Mouse (Mus musculus) kidney, postnatal 10 days (tissue): ENCODE data around the gene Hus1b.

Experiments
- DNase-seq: peaks from one replicate; pipeline ENCODE4 v3.0.0; 2021; ENCODE audit warnings: mixed read lengths

Gene Hus1b

GRCm38 (mm10) chr13:30947540-30947939 is at the start of gene Hus1b:
Gene Hus1b (minus strand): TSS chr13:30947759.
- no peak for DNase-seq

GRCm38 (mm10) chr13:30994249-30994858 is 46.8 kb upstream of the Hus1b start:
- DNase-seq, result no peak

- DNase-seq, result peak; percentile 67
Measured at GRCm38 (mm10) chr13:30993819-30994218, 46.3 kb upstream of the Hus1b start.

- DNase-seq, result no peak
Measured at GRCm38 (mm10) chr13:30990233-30990632, 42.7 kb upstream of the Hus1b start.

GRCm38 (mm10) chr13:30989710-30990109 is 42.2 kb upstream of the Hus1b start:
- DNase-seq, result no peak

- no peak for DNase-seq
Measured at GRCm38 (mm10) chr13:30987686-30988085, 40.1 kb upstream of the Hus1b start.

GRCm38 (mm10) chr13:30986934-30987455 is 39.4 kb upstream of the Hus1b start:
- DNase-seq, result no peak

GRCm38 (mm10) chr13:30985598-30986466 is 38.3 kb upstream of the Hus1b start:
- peak; percentile 61 for DNase-seq

- DNase-seq, result no peak
Measured at GRCm38 (mm10) chr13:30985275-30985597, 37.7 kb upstream of the Hus1b start.

- peak; percentile 65 for DNase-seq
Measured at GRCm38 (mm10) chr13:30981666-30982065, 34.1 kb upstream of the Hus1b start.

GRCm38 (mm10) chr13:30978224-30978623 is 30.7 kb upstream of the Hus1b start:
- DNase-seq, result no peak

GRCm38 (mm10) chr13:30976536-30977084 is 29.1 kb upstream of the Hus1b start:
- DNase-seq, result no peak

- DNase-seq, result no peak
Measured at GRCm38 (mm10) chr13:30974247-30974630, 26.7 kb upstream of the Hus1b start.

GRCm38 (mm10) chr13:30973501-30974246 is 26.1 kb upstream of the Hus1b start, which contains the start of the genes Exoc2 and Gm5447:
Gene Exoc2 (minus strand): TSS chr13:30974093.
Gene Gm5447 (plus strand): TSS chr13:30974204.
- peak; percentile 91 for DNase-seq

- DNase-seq, result no peak
Measured at GRCm38 (mm10) chr13:30972102-30972501, 24.5 kb upstream of the Hus1b start.

- DNase-seq, result no peak
Measured at GRCm38 (mm10) chr13:30971047-30971446, 23.5 kb upstream of the Hus1b start.

- DNase-seq, result no peak
Measured at GRCm38 (mm10) chr13:30968311-30968710, 20.8 kb upstream of the Hus1b start.

- DNase-seq, result peak; percentile 67
Measured at GRCm38 (mm10) chr13:30966507-30966911, 18.9 kb upstream of the Hus1b start.

GRCm38 (mm10) chr13:30961932-30962331 is 14.4 kb upstream of the Hus1b start:
- no peak for DNase-seq

- no peak for DNase-seq
Measured at GRCm38 (mm10) chr13:30960714-30961113, 13.2 kb upstream of the Hus1b start.

- no peak for DNase-seq
Measured at GRCm38 (mm10) chr13:30953580-30953979, 6.0 kb upstream of the Hus1b start.

GRCm38 (mm10) chr13:30952044-30952443 is 4.5 kb upstream of the Hus1b start:
- DNase-seq, result no peak

GRCm38 (mm10) chr13:30949181-30949580 is 1.6 kb upstream of the Hus1b start:
- DNase-seq, result no peak
